Mouse (Mus musculus) thymus, adult 2 months (tissue): ENCODE results near the gene Acta1.

ENCODE experiments used
- CTCF ChIP-seq: fragments of 200-500 bp; IDR thresholded peaks from 2 replicates; pipeline ENCODE4 v1.5.1; 2012; ENCODE audit warnings: mild to moderate bottlenecking, control low read depth, low read length, moderate library complexity, borderline replicate concordance; ENCODE audit not compliant: control insufficient read depth, poor library complexity, insufficient read depth; ENCODE audit errors: extremely low read depth
- POLR2A ChIP-seq: fragments of 200-500 bp; IDR thresholded peaks from 2 replicates; pipeline ENCODE4 v1.6.1; 2012; ENCODE audit warnings: mild to moderate bottlenecking, low read length, control low read depth, moderate library complexity; ENCODE audit not compliant: control insufficient read depth, poor library complexity, insufficient read depth; ENCODE audit errors: extremely low read depth

DNA sequence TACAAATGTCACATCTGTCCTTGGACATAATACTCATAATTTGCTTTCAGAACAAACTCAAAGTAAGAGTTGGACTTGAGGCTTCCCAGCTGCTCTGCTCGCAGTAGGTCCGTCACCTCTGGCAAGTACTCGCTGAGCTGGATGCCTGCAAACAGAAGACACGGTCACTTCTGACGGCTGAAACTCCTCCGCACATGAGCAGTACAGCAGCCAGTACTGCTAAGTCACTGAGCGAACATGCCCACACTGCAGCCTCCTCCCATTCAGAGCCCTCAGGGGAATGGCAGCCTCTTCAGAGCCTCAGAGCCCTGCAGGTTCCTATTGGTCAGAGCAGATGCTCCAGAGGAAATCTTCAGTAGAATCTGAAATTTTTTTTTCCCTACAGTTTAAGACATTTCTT lies 4.8 kb upstream of the Acta1 start:
- TF ChIP-seq CTCF (no peak), POLR2A (no peak)
